Mouse (Mus musculus) brain, embryonic 14.5 days (tissue): Measurements from ENCODE around the gene Tmem54. TPM values are rescaled to one million over a fixed set of nuclear protein-coding genes. Genes with fewer than 3 reads are reported as not detected.

Experiments
- DNase-seq: peaks from one replicate; pipeline ENCODE4 v3.0.0-alpha.2; 2011; ENCODE audit warnings: low read depth
- CTCF ChIP-seq: fragments of 200-500 bp; IDR thresholded peaks from 2 replicates; pipeline ENCODE4 v1.5.1; 2012; ENCODE audit warnings: inconsistent platforms, mild to moderate bottlenecking, moderate library complexity, borderline replicate concordance; ENCODE audit not compliant: insufficient read depth, insufficient read length; ENCODE audit errors: extremely low read depth
- POLR2A ChIP-seq: fragments of 200-500 bp; IDR thresholded peaks from 2 replicates; pipeline ENCODE4 v1.6.1; 2012; ENCODE audit warnings: mild to moderate bottlenecking, inconsistent platforms, borderline replicate concordance; ENCODE audit not compliant: poor library complexity, insufficient read depth, insufficient read length, severe bottlenecking; ENCODE audit errors: extremely low read depth
- polyA plus RNA-seq: library from polyadenylated mRNA; depleted of rRNA; stranded (reverse); fragments of >200 nt; gene quantifications from 2 replicates; pipeline ENCODE4 v1.2.3, GENCODE M21; 2012

The Tmem54 gene
- polyA plus RNA-seq, 1 experiment, result 0.42 TPM

GRCm38 (mm10) chr4:129106073-129106472 lies 725 bp downstream of the Tmem54 start:
- no peak for TF ChIP-seq POLR2A
- no peak for TF ChIP-seq CTCF
- no peak for DNase-seq

GRCm38 (mm10) chr4:129107348-129107899 lies 2.1 kb downstream of the Tmem54 start:
- TF ChIP-seq CTCF, result no peak
- TF ChIP-seq POLR2A, result no peak
- DNase-seq, result no peak

GRCm38 (mm10) chr4:129108624-129109023 lies 3.3 kb downstream of the Tmem54 start:
- TF ChIP-seq POLR2A (no peak), CTCF (no peak)
- no peak for DNase-seq

- TF ChIP-seq CTCF (no peak), POLR2A (no peak)
- no peak for DNase-seq
Observed at GRCm38 (mm10) chr4:129110804-129111203, 5.5 kb downstream of the Tmem54 start.

GRCm38 (mm10) chr4:129111350-129111749 lies 6.0 kb downstream of the Tmem54 start:
- DNase-seq, result no peak
- TF ChIP-seq CTCF (peak; percentile 40; the same call in 1 of the 2 replicates), POLR2A (no peak)

- DNase-seq, result peak; percentile 60
- TF ChIP-seq POLR2A, result no peak
- TF ChIP-seq CTCF, result no peak
Observed at GRCm38 (mm10) chr4:129112231-129112630, 6.9 kb downstream of the Tmem54 start.

- DNase-seq, result peak; percentile 97
- TF ChIP-seq POLR2A, result no peak
- peak; percentile 99 for TF ChIP-seq CTCF
Observed at GRCm38 (mm10) chr4:129113083-129113988, 8.0 kb downstream of the Tmem54 start.

GRCm38 (mm10) chr4:129116703-129117102 lies 11.4 kb downstream of the Tmem54 start:
- no peak for DNase-seq
- TF ChIP-seq POLR2A, result no peak
- TF ChIP-seq CTCF, result no peak

- no peak for DNase-seq
- TF ChIP-seq POLR2A (no peak), CTCF (no peak)
Observed at GRCm38 (mm10) chr4:129117720-129118510, 12.6 kb downstream of the Tmem54 start.

- TF ChIP-seq CTCF (no peak), POLR2A (no peak)
- DNase-seq, result no peak
Observed at GRCm38 (mm10) chr4:129119708-129120107, 14.4 kb downstream of the Tmem54 start.
